Mouse (Mus musculus) stomach, postnatal 0 days (tissue): ENCODE data around the gene Wipf1.

Experiments
- CTCF ChIP-seq: IDR thresholded peaks from 2 replicates; pipeline ENCODE4 v1.5.1; 2016; ENCODE audit warnings: antibody characterized with exemption, low read depth, mild to moderate bottlenecking, moderate library complexity
- EP300 ChIP-seq: optimal IDR thresholded peaks from 2 replicates; pipeline ENCODE3; 2016; ENCODE audit warnings: antibody characterized with exemption

GRCm38 (mm10) chr2:73410076-73410475 lies 119.5 kb downstream of the Wipf1 start:
- no peak for TF ChIP-seq CTCF
- no peak for TF ChIP-seq EP300
